Mouse (Mus musculus) thymus, adult 2 months (tissue): ENCODE measurements around the gene AU022252. TPM values are rescaled to one million over a fixed set of nuclear protein-coding genes. Genes with fewer than 3 reads are reported as not detected.

ENCODE experiments used
- DNase-seq: peaks from one replicate; pipeline ENCODE4 v3.0.0; 2021
- H3K27ac ChIP-seq: fragments of 200-500 bp; 2 replicates; pipeline ENCODE4 v1.5.1; 2012; ENCODE audit warnings: low read length, control low read depth; ENCODE audit not compliant: control insufficient read depth, insufficient read depth
- H3K27me3 ChIP-seq: fragments of 200-500 bp; 2 replicates; pipeline ENCODE4 v1.6.1; 2012; ENCODE audit warnings: mild to moderate bottlenecking, low read length, moderate library complexity, mixed read lengths; ENCODE audit not compliant: control insufficient read depth, insufficient read depth
- H3K36me3 ChIP-seq: fragments of 200-500 bp; 2 replicates; pipeline ENCODE4 v1.6.1; 2012; ENCODE audit warnings: mild to moderate bottlenecking, low read length, moderate library complexity; ENCODE audit not compliant: control insufficient read depth, insufficient read depth
- H3K4me1 ChIP-seq: fragments of 200-500 bp; replicated peaks from 2 replicates; pipeline ENCODE4 v1.6.1; 2012; ENCODE audit warnings: low read length; ENCODE audit not compliant: control insufficient read depth, insufficient read depth
- H3K4me3 ChIP-seq: fragments of 200-500 bp; 2 replicates; pipeline ENCODE4 v1.5.1; 2012; ENCODE audit warnings: mild to moderate bottlenecking, low read length, control low read depth, moderate library complexity; ENCODE audit not compliant: control insufficient read depth, insufficient read depth
- CTCF ChIP-seq: fragments of 200-500 bp; IDR thresholded peaks from 2 replicates; pipeline ENCODE4 v1.5.1; 2012; ENCODE audit warnings: mild to moderate bottlenecking, control low read depth, low read length, moderate library complexity, borderline replicate concordance; ENCODE audit not compliant: control insufficient read depth, poor library complexity, insufficient read depth; ENCODE audit errors: extremely low read depth
- POLR2A ChIP-seq: fragments of 200-500 bp; IDR thresholded peaks from 2 replicates; pipeline ENCODE4 v1.6.1; 2012; ENCODE audit warnings: mild to moderate bottlenecking, low read length, control low read depth, moderate library complexity; ENCODE audit not compliant: control insufficient read depth, poor library complexity, insufficient read depth; ENCODE audit errors: extremely low read depth
- WGBS: fragments of 180-500 bp; shearing (Covaris S2); methylation state at CpG from one replicate; pipeline ENCODE4 v1.1.7; 2018; 5-methylcytosine and 5-hydroxymethylcytosine counted together
- polyA plus RNA-seq: library from polyadenylated mRNA; depleted of rRNA; stranded (reverse); fragments of >200 nt; gene quantifications from 2 replicates; pipeline ENCODE4 v1.2.3, GENCODE M21; 2012

AU022252 gene
- polyA plus RNA-seq, 1 experiment = 9.6 TPM

DNA sequence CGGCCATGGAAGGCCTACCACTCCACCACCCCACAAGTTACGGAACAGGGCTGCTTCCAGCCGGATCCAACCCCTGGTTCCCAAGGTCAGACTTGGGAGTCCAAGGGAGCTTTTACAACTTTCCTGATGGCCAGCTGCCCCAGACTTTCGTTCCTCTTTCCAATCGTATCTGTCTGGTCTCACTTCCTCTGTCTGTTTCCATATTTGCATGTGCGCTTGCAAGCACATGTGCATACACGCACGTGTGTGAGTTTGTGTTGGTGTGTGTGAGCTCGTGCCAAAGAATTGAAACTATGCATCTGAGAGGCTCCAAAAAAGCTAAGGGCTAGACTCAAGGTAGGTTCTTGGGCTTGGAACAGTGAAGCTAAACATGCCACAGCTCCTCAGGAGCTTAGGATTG is 51.1 kb downstream of the AU022252 start:
- DNase-seq = no peak
- WGBS = 48% methylated on average over 9 of the region's 9 CpGs
- H3K4me1 ChIP-seq = no peaks in the 10 kb centered on the region; the same call in 1 of the 2 replicates
- H3K27ac ChIP-seq = no peak overlapping the region
- H3K27me3 ChIP-seq = no peaks in the 10 kb centered on the region
- TF ChIP-seq CTCF (no peak), POLR2A (no peak)
- H3K36me3 ChIP-seq = no peaks in the 10 kb centered on the region
- no peak overlapping the region for H3K4me3 ChIP-seq

DNA sequence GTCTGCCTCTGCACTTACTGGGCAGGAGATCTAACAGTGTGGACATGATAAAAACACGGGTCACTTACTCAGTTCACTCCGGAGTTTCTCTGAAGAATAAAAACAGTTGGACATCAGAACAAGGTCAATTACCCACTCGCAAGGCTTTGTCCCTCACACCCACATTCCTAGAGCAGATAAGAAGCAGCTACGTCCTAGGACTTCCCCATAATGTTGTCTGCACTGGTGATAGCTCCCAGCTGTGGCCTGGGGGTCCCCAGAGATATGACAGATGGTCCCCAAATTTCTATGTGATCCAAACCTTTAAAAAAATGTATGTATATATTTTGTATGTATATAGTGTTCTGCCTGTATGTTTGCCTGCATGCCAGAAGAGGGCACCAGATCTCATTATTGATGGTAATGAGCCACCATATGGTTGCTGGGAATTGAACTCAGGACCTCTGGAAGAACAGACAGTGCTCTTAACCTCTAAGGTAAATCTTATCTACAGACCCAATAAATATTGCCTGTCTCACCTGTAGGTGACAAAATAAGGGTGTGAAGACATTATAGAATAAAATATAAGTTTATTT is 52.3 kb downstream of the AU022252 start:
- H3K4me3 ChIP-seq = no peak overlapping the region
- no peaks in the 10 kb centered on the region for H3K36me3 ChIP-seq
- 82% methylated on average over 4 of the region's 4 CpGs for WGBS
- no peak for DNase-seq
- H3K27me3 ChIP-seq = no peaks in the 10 kb centered on the region
- no peak for TF ChIP-seq POLR2A
- no peak for TF ChIP-seq CTCF
- no peak overlapping the region for H3K27ac ChIP-seq
- no peaks in the 10 kb centered on the region; the same call in 1 of the 2 replicates for H3K4me1 ChIP-seq

DNA sequence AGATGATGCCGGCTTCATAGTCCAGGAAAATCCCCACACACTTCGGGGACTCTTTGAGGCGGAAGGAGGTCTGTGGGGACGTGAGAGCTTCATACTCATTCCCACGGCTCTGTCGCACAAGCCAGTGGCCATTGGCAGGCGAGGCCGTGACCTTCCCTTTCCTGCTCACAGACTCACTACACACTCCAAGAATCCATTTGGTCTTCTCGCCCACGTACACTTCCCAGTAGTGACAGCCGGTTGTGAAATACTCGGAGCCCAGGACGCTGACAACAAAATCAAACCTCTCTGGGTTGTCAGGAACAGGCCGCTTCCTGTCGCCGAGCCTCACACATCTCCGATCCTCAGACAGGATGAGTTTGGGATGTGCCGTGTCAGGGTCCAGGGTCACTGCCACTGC is 54.2 kb downstream of the AU022252 start:
- no peaks in the 10 kb centered on the region for H3K36me3 ChIP-seq
- no peak overlapping the region for H3K27ac ChIP-seq
- 88% methylated on average over 18 of the region's 18 CpGs for WGBS
- H3K4me3 ChIP-seq = no peak overlapping the region
- H3K4me1 ChIP-seq = peaks cover 4% of the 10 kb centered on the region
- H3K27me3 ChIP-seq = no peaks in the 10 kb centered on the region
- TF ChIP-seq POLR2A = no peak
- TF ChIP-seq CTCF = no peak
- no peak for DNase-seq

DNA sequence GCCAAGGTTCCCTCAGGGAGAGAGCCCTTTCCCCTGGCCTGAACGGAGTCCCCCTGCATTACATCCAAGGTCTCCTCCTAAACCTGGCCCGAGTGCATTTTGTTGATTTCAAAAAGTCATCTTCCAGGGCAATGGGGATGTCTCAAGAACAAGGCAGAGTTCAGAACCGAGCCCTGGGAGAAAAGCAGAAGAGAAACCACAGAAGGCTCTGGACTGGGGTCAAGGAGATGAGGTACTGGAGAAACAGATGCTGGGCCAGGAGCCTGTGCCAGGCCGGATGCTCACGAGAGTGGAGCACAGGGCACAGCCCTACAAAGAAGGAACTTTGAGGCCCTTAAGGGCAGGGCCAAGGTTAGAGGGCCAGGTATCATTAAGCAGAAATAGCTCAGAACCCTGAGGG is 54.8 kb downstream of the AU022252 start:
- TF ChIP-seq CTCF = no peak
- TF ChIP-seq POLR2A = no peak
- peaks cover 8% of the 10 kb centered on the region for H3K4me1 ChIP-seq
- WGBS = 69% methylated on average over 5 of the region's 5 CpGs
- no peak overlapping the region for H3K27ac ChIP-seq
- H3K36me3 ChIP-seq = no peaks in the 10 kb centered on the region
- no peak for DNase-seq
- no peak overlapping the region for H3K4me3 ChIP-seq
- no peaks in the 10 kb centered on the region for H3K27me3 ChIP-seq

DNA sequence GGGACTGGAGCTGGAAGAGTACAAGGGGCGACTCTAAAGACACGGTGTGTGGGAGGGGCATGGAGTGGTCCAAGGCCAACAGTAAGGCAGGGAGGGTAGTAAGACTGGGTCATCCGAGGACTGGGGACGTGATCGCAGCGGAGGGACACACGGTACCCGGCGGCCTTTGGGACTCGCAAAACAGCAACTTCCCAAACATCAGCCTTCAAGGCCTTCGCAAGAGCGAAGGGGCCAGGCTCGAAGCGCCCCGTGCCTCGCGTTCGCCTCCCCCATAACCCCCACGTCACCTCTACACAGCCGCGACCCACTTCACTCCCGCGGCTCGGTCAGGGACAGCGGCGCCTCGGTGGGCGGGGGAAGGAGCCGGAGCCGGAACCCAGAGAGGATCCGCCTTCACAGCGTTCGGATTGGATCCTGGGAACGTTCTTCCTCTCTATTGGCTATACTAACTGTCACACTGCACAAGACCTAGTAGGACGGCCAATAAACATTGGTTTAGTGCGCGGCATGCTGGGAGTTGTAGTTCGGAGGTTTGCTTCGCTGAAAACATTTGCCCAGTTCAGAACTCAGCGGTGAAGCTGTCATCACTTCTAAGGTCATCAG is 58.6 kb downstream of the AU022252 start, which contains the start of gene Zfp691:
Zfp691 (minus strand) TSS at position 345 of the 603 bp plus-strand sequence.
- no peaks in the 10 kb centered on the region for H3K36me3 ChIP-seq
- peak; percentile 97 for DNase-seq
- H3K4me1 ChIP-seq = peaks cover 8% of the 10 kb centered on the region
- WGBS = under 1% methylated on average over 40 of the region's 40 CpGs
- peak; percentile 73; the same call in 1 of the 2 replicates for TF ChIP-seq POLR2A
- peak; percentile 45; the same call in 1 of the 2 replicates for TF ChIP-seq CTCF
- no peak within 1 kb of the TSS for H3K27ac ChIP-seq
- H3K4me3 ChIP-seq = peak within 1 kb of the TSS; percentile 82
- H3K27me3 ChIP-seq = no peaks in the 10 kb centered on the region

DNA sequence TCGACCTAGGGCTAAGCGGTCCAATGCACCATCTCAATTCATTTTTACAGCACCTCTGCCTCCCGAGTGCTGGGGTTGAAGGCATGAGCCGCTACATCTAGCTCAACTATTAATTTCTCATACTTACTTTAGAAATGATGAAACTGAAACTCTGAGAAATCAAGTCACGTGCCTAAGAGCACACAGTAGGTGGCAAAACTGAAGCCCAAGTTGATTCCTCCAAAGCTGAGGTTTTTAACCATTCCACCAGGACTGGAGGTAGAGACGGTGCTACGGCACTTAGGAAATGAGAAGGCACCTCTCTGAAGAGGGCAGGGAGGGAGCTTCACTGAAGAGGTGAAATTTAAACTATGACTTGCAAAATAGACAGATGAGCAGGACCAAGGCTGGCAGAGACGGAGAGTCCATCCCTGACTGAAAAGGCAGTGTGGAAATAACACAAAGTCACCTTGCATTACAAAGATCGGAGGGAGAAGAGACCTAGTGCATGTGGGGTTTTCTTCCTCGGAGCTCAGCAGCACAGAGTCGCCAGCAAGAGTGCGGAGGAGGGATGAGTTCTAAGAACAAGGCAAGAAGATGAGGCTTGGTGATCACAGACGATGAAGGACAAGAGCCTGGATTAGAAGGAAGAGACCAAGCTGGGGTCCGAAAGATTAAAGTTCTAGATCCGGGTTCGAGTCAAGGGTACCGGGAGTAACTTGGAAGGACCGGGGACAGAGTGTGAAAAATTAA is 59.4 kb downstream of the AU022252 start:
- no peak overlapping the region for H3K27ac ChIP-seq
- DNase-seq = peak; percentile 17

More for the DNA sequence above, 59.4 kb downstream of the AU022252 start:
- Histone ChIP-seq H3K4me3 (peak overlapping the region; percentile 82), H3K27me3 (no peaks in the 10 kb centered on the region), H3K36me3 (no peaks in the 10 kb centered on the region), H3K4me1 (peaks cover 8% of the 10 kb centered on the region)
- TF ChIP-seq CTCF = no peak
- TF ChIP-seq POLR2A = no peak
- 25% methylated on average over 18 of the region's 18 CpGs for WGBS
